Mouse (Mus musculus) erythroblast, embryonic 14.5 days (primary cell): ENCODE measurements around the gene Cog4. TPM values are rescaled to one million over a fixed set of nuclear protein-coding genes. Genes with fewer than 3 reads are reported as not detected.
"Not testable (repeated sequence)": the region's sequence is repeated elsewhere in the genome, so short reads cannot be mapped to it uniquely, and the experiment has no call there.

ENCODE experiments used
- H3K27me3 ChIP-seq: 2 replicates; pipeline ENCODE4 v1.6.1; 2012; ENCODE audit warnings: inconsistent platforms; ENCODE audit not compliant: control insufficient read depth
- H3K36me3 ChIP-seq: 2 replicates; pipeline ENCODE4 v1.6.1; 2012; ENCODE audit warnings: mild to moderate bottlenecking, inconsistent platforms; ENCODE audit not compliant: control insufficient read depth
- H3K4me1 ChIP-seq: 2 replicates; pipeline ENCODE4 v1.6.1; 2012; ENCODE audit warnings: inconsistent platforms; ENCODE audit not compliant: control insufficient read depth
- H3K4me3 ChIP-seq: replicated peaks from 2 replicates; pipeline ENCODE3; 2012; ENCODE audit warnings: moderate library complexity, mild to moderate bottlenecking, inconsistent platforms
- H3K9me3 ChIP-seq: 2 replicates; pipeline ENCODE4 v1.6.1; 2012; ENCODE audit warnings: low read length, inconsistent platforms, mixed read lengths; ENCODE audit not compliant: control insufficient read depth
- GATA1 ChIP-seq: IDR thresholded peaks from 2 replicates; pipeline ENCODE4 v1.6.1; 2012; ENCODE audit warnings: low read length, inconsistent platforms, mixed read lengths
- TAL1 ChIP-seq: IDR thresholded peaks from 3 replicates; pipeline ENCODE4 v1.6.1; 2012; ENCODE audit warnings: low read length, inconsistent platforms, mixed read lengths
- polyA plus RNA-seq: library from polyadenylated mRNA; stranded (reverse); fragments of >175 nt; gene quantifications from 2 replicates; pipeline ENCODE4 v1.2.3, GENCODE M21; 2012

The Cog4 gene
- polyA plus RNA-seq, 1 experiment: 0.67 TPM

DNA sequence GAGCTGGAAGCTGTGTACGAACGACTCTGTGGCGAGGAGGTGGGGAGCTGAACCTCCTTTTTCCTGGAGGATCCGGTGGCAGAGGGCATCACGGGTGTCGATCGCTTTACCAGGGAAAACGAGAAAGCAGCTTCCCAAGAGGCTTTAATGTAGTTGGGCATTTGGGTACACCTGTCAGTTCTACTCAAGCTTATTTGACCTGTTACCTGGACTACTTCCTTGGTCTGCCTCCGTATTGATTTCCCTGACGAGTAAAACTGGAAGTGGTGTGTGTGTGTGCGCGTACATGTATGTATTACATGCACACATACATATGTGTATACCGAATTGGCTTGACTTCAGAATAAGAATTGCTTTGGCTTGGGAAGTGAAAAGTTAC, 760 bp downstream of the Cog4 start:
- peaks cover 65% of the 10 kb centered on the region for H3K36me3 ChIP-seq
- H3K9me3 ChIP-seq: no peaks in the 10 kb centered on the region
- peaks cover 46% of the 10 kb centered on the region for H3K4me1 ChIP-seq
- no peaks in the 10 kb centered on the region for H3K27me3 ChIP-seq
- TF ChIP-seq TAL1 (no peak), GATA1 (no peak)
- H3K4me3 ChIP-seq: peak overlapping the region; percentile 100

DNA sequence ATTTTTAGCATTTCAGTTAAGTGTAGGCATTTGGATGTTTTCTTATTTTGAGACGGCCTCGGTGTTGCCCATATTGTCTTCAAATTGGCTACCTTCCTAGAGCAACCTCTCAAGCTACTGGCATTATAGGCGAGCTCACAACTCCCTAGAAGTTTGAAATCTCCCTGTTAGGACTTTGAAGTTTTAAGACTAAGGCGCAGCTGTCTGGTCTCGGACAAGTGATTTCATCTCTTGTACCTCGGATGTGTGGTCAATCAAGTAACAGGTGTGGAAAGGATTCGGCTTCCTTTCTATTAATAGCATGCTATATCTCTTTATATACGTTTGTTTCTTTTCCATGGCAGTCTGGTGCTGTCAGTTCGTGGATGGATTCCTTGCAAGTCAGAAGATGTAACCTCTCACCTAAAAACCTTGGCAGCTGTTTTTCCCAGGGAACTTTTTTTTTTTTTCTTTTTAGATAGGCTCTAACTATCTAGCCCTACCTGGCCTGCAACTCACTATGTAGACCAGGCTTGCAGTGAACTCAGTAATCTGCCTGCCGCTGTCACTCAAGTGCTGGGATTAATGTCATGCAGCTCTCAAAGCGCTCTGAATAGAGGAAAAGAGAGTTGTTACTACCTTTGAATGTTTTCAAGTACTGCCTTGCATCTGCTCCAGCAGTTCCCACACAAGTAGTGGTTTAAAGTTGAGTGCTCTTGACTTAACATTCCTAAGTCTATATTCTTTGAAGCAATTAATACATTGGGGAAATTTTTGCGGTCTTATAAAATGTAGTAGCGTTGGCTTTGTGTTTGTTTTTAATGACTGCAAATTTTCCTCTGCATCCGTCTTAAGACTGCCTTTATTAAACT, 1.5 kb downstream of the Cog4 start:
- peaks cover 65% of the 10 kb centered on the region for H3K36me3 ChIP-seq
- H3K4me3 ChIP-seq: peak overlapping the region; percentile 100
- no peaks in the 10 kb centered on the region for H3K27me3 ChIP-seq
- H3K4me1 ChIP-seq: peaks cover 43% of the 10 kb centered on the region
- H3K9me3 ChIP-seq: no peaks in the 10 kb centered on the region
- no peak for TF ChIP-seq TAL1

GRCm38 (mm10) chr8:110851186-110851585, 4.8 kb downstream of the Cog4 start:
- H3K27me3 ChIP-seq: no peaks in the 10 kb centered on the region
- no peak for TF ChIP-seq GATA1
- TF ChIP-seq TAL1: no peak
- peaks cover 74% of the 10 kb centered on the region for H3K36me3 ChIP-seq
- no peak overlapping the region for H3K4me3 ChIP-seq
- peaks cover 14% of the 10 kb centered on the region for H3K4me1 ChIP-seq
- H3K9me3 ChIP-seq: no peaks in the 10 kb centered on the region

GRCm38 (mm10) chr8:110856073-110856472, 9.7 kb downstream of the Cog4 start:
- H3K4me3 ChIP-seq, H3K4me1 ChIP-seq, H3K27me3 ChIP-seq, H3K9me3 ChIP-seq: not testable (repeated sequence)
- H3K36me3 ChIP-seq: peaks cover 99% of the 10 kb centered on the region

DNA sequence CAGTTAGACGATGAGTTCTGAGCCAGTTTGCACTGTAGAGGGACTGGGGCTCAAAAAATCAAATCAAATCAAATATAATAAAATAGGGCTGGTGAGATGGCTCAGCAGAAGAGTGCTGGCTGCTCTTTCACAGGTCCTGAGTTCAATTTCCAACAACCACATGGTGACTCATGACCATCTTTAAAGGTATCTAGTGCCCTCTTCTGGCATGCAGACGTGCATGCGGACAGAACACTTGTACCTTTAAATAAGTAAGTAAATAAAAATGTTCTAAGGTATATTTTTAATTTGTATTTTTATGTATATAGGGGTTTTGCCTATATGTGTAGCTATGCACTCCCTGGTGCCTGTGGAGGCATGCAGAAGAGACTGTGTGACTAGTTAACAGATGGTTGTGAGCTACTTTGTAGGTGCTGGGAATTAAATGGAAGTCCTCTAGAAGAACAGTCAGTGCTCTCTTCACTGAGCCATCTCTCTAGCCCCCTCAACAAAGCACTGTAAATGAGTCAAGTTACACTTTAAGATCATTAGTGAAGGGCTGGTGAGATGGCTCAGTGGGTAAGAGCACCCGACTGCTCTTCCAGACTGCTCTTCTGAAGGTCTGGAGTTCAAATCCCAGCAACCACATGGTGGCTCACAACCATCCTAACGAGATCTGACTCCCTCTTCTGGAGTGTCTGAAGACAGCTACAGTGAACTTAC, 10.5 kb downstream of the Cog4 start:
- no peaks in the 10 kb centered on the region for H3K4me1 ChIP-seq
- no peaks in the 10 kb centered on the region for H3K27me3 ChIP-seq
- TF ChIP-seq GATA1 (no peak), TAL1 (no peak)
- no peak overlapping the region for H3K4me3 ChIP-seq
- H3K9me3 ChIP-seq: no peaks in the 10 kb centered on the region
- H3K36me3 ChIP-seq: peaks cover 98% of the 10 kb centered on the region

DNA sequence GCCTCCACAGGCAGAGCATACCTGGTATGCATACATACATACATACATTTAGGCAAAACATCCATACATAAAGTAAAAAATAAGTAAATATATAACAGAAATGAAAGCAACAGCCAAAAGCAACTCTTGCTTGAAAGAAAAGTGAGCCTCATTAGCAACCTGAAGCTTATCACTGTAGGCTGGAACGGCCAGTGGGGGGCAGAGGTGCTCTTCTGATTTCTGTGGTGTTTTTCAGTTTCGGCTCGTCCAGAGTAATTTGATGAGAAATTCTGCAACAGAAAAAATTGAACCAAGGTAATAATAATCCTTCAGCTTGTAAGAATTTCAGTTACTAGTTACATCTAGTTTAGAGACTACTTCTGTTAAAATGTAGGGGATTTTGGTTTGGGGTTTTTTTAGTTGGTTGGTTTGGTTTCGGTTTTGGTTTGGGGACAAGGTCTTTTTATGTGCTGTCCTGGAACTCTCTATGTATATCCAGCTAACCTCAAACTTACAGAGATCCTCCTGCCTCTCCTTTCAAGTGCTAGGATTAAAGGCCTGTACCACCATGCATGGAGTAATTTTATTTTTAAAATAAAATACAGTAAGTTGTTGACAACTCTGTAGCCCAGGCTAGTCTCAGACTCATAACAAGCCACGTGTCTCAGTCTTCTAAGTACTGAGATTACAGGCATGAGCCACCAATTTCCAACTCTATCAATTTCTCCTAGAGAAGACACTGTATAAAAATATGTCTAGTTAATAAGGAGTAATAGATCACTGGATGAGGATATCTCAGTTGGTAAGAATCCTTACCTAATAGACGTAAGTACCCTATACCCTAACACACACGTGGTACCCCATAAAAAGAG, 13.5 kb downstream of the Cog4 start:
- TF ChIP-seq TAL1 (no peak), GATA1 (no peak)
- no peak overlapping the region for H3K4me3 ChIP-seq
- peaks cover 98% of the 10 kb centered on the region for H3K36me3 ChIP-seq
- H3K9me3 ChIP-seq: no peaks in the 10 kb centered on the region
- H3K27me3 ChIP-seq: no peaks in the 10 kb centered on the region
- H3K4me1 ChIP-seq: no peaks in the 10 kb centered on the region

- H3K9me3 ChIP-seq, H3K4me1 ChIP-seq: not testable (repeated sequence)
- peaks cover 98% of the 10 kb centered on the region for H3K36me3 ChIP-seq
Measured at GRCm38 (mm10) chr8:110861347-110862025, 15.1 kb downstream of the Cog4 start.

GRCm38 (mm10) chr8:110870501-110870900, 24.1 kb downstream of the Cog4 start:
- H3K36me3 ChIP-seq: peaks cover 99% of the 10 kb centered on the region
- no peaks in the 10 kb centered on the region for H3K27me3 ChIP-seq
- no peak overlapping the region for H3K4me3 ChIP-seq
- H3K9me3 ChIP-seq: no peaks in the 10 kb centered on the region
- no peaks in the 10 kb centered on the region for H3K4me1 ChIP-seq
- TF ChIP-seq GATA1: no peak
- TF ChIP-seq TAL1: no peak

More at GRCm38 (mm10) chr8:110861347-110862025, 15.1 kb downstream of the Cog4 start:
- not testable (repeated sequence) for H3K27me3 ChIP-seq, H3K4me3 ChIP-seq

DNA sequence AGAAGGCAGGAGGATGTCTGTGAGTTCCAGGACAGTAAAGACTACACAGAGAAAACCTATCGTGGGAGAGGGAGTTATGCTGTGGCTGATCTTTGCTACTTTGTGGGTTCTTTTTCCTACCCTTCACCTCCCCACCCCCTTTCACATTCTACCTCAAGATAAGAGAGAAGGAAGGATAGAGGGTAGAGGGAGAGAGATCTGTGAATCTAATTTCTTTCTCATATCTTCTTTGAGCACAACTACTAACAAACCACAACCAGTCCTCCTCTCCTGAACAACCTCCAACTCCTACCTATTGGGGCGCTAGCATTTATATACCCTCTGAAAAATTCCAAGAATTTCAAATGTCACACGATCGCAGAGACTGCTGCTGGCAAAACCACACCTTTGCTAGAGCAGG, 31.5 kb downstream of the Cog4 start:
- no peak for TF ChIP-seq GATA1
- no peak for TF ChIP-seq TAL1
- no peaks in the 10 kb centered on the region for H3K27me3 ChIP-seq
- peaks cover 15% of the 10 kb centered on the region for H3K4me1 ChIP-seq
- H3K4me3 ChIP-seq: no peak overlapping the region
- peaks cover 99% of the 10 kb centered on the region for H3K36me3 ChIP-seq
- no peaks in the 10 kb centered on the region for H3K9me3 ChIP-seq
